Mouse (Mus musculus) heart, embryonic 16.5 days (tissue): ENCODE results near the gene 4930579F01Rik. TPM values are rescaled to one million over a fixed set of nuclear protein-coding genes. Genes with fewer than 3 reads are reported as not detected.

Source experiments
- ATAC-seq: fragments of 200-750 bp; cut with Nextera tagmentation; replicated peaks from 2 replicates; pipeline ENCODE4 v1.8.0; 2017; ENCODE audit warnings: moderate number of reproducible peaks; ENCODE audit not compliant: insufficient read depth, low FRiP score; ENCODE audit errors: extremely low read depth
- H3K27ac ChIP-seq: fragments of 300-500 bp; sonication (generic); 2 replicates; pipeline ENCODE4 v1.5.1; 2014; ENCODE audit warnings: mild to moderate bottlenecking, low read length, control low read depth, moderate library complexity
- H3K27me3 ChIP-seq: fragments of 300-500 bp; sonication (generic); 2 replicates; pipeline ENCODE4 v1.6.1; 2014; ENCODE audit warnings: low read length, mixed read lengths; ENCODE audit not compliant: control insufficient read depth, insufficient read depth
- H3K36me3 ChIP-seq: fragments of 300-500 bp; sonication (generic); 2 replicates; pipeline ENCODE4 v1.6.1; 2014; ENCODE audit not compliant: control insufficient read depth, insufficient read depth
- H3K4me1 ChIP-seq: fragments of 300-500 bp; sonication (generic); 2 replicates; pipeline ENCODE4 v1.6.1; 2014; ENCODE audit warnings: low read length, mixed read lengths; ENCODE audit not compliant: control insufficient read depth, insufficient read depth
- H3K4me2 ChIP-seq: fragments of 300-500 bp; sonication (generic); 2 replicates; pipeline ENCODE4 v1.6.1; 2014; ENCODE audit warnings: low read depth, mild to moderate bottlenecking, control low read depth, low read length
- H3K4me3 ChIP-seq: fragments of 300-500 bp; sonication (generic); 2 replicates; pipeline ENCODE4 v1.5.1; 2014; ENCODE audit warnings: mild to moderate bottlenecking, control low read depth, low read length
- H3K9ac ChIP-seq: fragments of 300-500 bp; sonication (generic); 2 replicates; pipeline ENCODE4 v1.6.1; 2014; ENCODE audit warnings: low read length, control low read depth
- H3K9me3 ChIP-seq: fragments of 300-500 bp; sonication (generic); replicated peaks from 2 replicates; pipeline ENCODE4 v1.6.1; 2016; ENCODE audit warnings: low read length; ENCODE audit not compliant: control insufficient read depth
- WGBS: fragments of 180-500 bp; shearing (Covaris S2); extraction: QIAGEN DNeasy Blood & Tissue Kit; methylation state at CpG from one replicate; pipeline ENCODE4 v1.1.7; 2014; 5-methylcytosine and 5-hydroxymethylcytosine counted together
- polyA plus RNA-seq: library from polyadenylated mRNA; unstranded; fragments of >200 nt; fragmentation: Nextera tagmentation; extraction: Ambion mirVana; gene quantifications from 2 replicates; pipeline ENCODE4 v1.2.1, GENCODE M21; 2015

4930579F01Rik gene
- polyA plus RNA-seq, 1 experiment from 2014 or later: not detected

- no peaks in the 10 kb centered on the region for H3K27me3 ChIP-seq
- H3K4me3 ChIP-seq: no peak overlapping the region
- H3K9me3 ChIP-seq: no peaks in the 10 kb centered on the region
- H3K27ac ChIP-seq: no peak overlapping the region
- H3K4me1 ChIP-seq: no peaks in the 10 kb centered on the region
- H3K4me2 ChIP-seq: no peak overlapping the region
- 71% methylated on average over 6 of the region's 6 CpGs for WGBS
- H3K36me3 ChIP-seq: no peaks in the 10 kb centered on the region
- no peak for ATAC-seq
- H3K9ac ChIP-seq: no peak overlapping the region
Observed at GRCm38 (mm10) chr3:138175551-138175950, 18.1 kb downstream of the 4930579F01Rik start.

- Histone ChIP-seq H3K27me3 (no peaks in the 10 kb centered on the region), H3K9ac (no peak overlapping the region), H3K27ac (no peak overlapping the region), H3K36me3 (no peaks in the 10 kb centered on the region), H3K4me2 (no peak overlapping the region), H3K4me3 (no peak overlapping the region), H3K9me3 (no peaks in the 10 kb centered on the region), H3K4me1 (no peaks in the 10 kb centered on the region)
- 77% methylated on average over 10 of the region's 10 CpGs for WGBS
- no peak for ATAC-seq
Observed at GRCm38 (mm10) chr3:138173291-138173690, 20.3 kb downstream of the 4930579F01Rik start.

- no peaks in the 10 kb centered on the region for H3K9me3 ChIP-seq
- H3K27ac ChIP-seq: no peak overlapping the region
- no peaks in the 10 kb centered on the region for H3K27me3 ChIP-seq
- ATAC-seq: no peak
- no peak overlapping the region for H3K9ac ChIP-seq
- WGBS: 53% methylated on average over 4 of the region's 4 CpGs
- no peaks in the 10 kb centered on the region for H3K36me3 ChIP-seq
- H3K4me1 ChIP-seq: 0 out of 2 replicates have a peak, but pooled peaks cover 2% of the 10 kb centered on the region
- H3K4me2 ChIP-seq: no peak overlapping the region
- H3K4me3 ChIP-seq: no peak overlapping the region
Observed at GRCm38 (mm10) chr3:138162553-138163183, 31.0 kb downstream of the 4930579F01Rik start.

GRCm38 (mm10) chr3:138161623-138162022, 32.0 kb downstream of the 4930579F01Rik start:
- WGBS: 78% methylated on average over 10 of the region's 10 CpGs
- Histone ChIP-seq H3K27me3 (no peaks in the 10 kb centered on the region), H3K9me3 (no peaks in the 10 kb centered on the region), H3K36me3 (no peaks in the 10 kb centered on the region), H3K4me2 (no peak overlapping the region), H3K4me1 (0 out of 2 replicates have a peak, but pooled peaks cover 2% of the 10 kb centered on the region), H3K4me3 (no peak overlapping the region), H3K27ac (no peak overlapping the region), H3K9ac (no peak overlapping the region)
- ATAC-seq: no peak

GRCm38 (mm10) chr3:138156651-138157050, 37.0 kb downstream of the 4930579F01Rik start:
- 79% methylated on average over 10 of the region's 10 CpGs for WGBS
- Histone ChIP-seq H3K9ac (no peak overlapping the region), H3K36me3 (peaks cover 4% of the 10 kb centered on the region), H3K4me3 (no peak overlapping the region), H3K9me3 (no peaks in the 10 kb centered on the region), H3K27ac (no peak overlapping the region), H3K27me3 (no peaks in the 10 kb centered on the region), H3K4me1 (no peaks in the 10 kb centered on the region), H3K4me2 (no peak overlapping the region)
- no peak for ATAC-seq

GRCm38 (mm10) chr3:138155062-138155461, 38.6 kb downstream of the 4930579F01Rik start:
- Histone ChIP-seq H3K27me3 (no peaks in the 10 kb centered on the region), H3K27ac (no peak overlapping the region), H3K4me2 (no peak overlapping the region), H3K36me3 (peaks cover 6% of the 10 kb centered on the region), H3K9ac (no peak overlapping the region), H3K4me1 (no peaks in the 10 kb centered on the region), H3K4me3 (no peak overlapping the region), H3K9me3 (no peaks in the 10 kb centered on the region)
- ATAC-seq: no peak
- WGBS: 87% methylated on average over 4 of the region's 4 CpGs

GRCm38 (mm10) chr3:138148811-138149210, 44.8 kb downstream of the 4930579F01Rik start:
- peaks cover 16% of the 10 kb centered on the region for H3K36me3 ChIP-seq
- whole genome bisulfite sequencing: 89% methylated on average over 2 of the region's 2 CpGs
- no peaks in the 10 kb centered on the region for H3K9me3 ChIP-seq
- H3K4me3 ChIP-seq: no peak overlapping the region
- H3K4me2 ChIP-seq: no peak overlapping the region
- H3K4me1 ChIP-seq: no peaks in the 10 kb centered on the region
- no peak overlapping the region for H3K27ac ChIP-seq
- ATAC-seq: no peak
- H3K9ac ChIP-seq: no peak overlapping the region
- H3K27me3 ChIP-seq: no peaks in the 10 kb centered on the region

GRCm38 (mm10) chr3:138144642-138145171, 48.9 kb downstream of the 4930579F01Rik start, which contains the start of gene Mttp:
Gene Mttp (minus strand): TSS chr3:138144968.
- H3K4me3 ChIP-seq: peak within 1 kb of the TSS; percentile 81
- no peaks in the 10 kb centered on the region for H3K9me3 ChIP-seq
- H3K27ac ChIP-seq: peak within 1 kb of the TSS; percentile 100
- peak within 1 kb of the TSS; percentile 91 for H3K9ac ChIP-seq
- peaks cover 4% of the 10 kb centered on the region for H3K4me1 ChIP-seq
- no peaks in the 10 kb centered on the region for H3K27me3 ChIP-seq
- peak within 1 kb of the TSS; percentile 87 for H3K4me2 ChIP-seq
- 2% methylated on average over 8 of the region's 8 CpGs for whole genome bisulfite sequencing
- peaks cover 9% of the 10 kb centered on the region for H3K36me3 ChIP-seq
- no peak for ATAC-seq

GRCm38 (mm10) chr3:138144060-138144641, 49.5 kb downstream of the 4930579F01Rik start:
- Histone ChIP-seq H3K27ac (peak overlapping the region; percentile 100), H3K27me3 (no peaks in the 10 kb centered on the region), H3K4me1 (peaks cover 7% of the 10 kb centered on the region), H3K4me2 (peak overlapping the region; percentile 87), H3K9ac (peak overlapping the region; percentile 91), H3K4me3 (peak overlapping the region; percentile 81), H3K36me3 (peaks cover 5% of the 10 kb centered on the region), H3K9me3 (no peaks in the 10 kb centered on the region)
- ATAC-seq: no peak
- under 1% methylated on average over 18 of the region's 18 CpGs for WGBS
